Mouse (Mus musculus): ENCODE results near the gene Psma6. TPM values are rescaled to one million over a fixed set of nuclear protein-coding genes. Genes with fewer than 3 reads are reported as not detected.
A peak's percentile ranks its signal among the peaks of the same experiment; 100 is the strongest.
"Not testable (repeated sequence)": the region's sequence is repeated elsewhere in the genome, so short reads cannot be mapped to it uniquely, and the experiment has no call there.

The Psma6 gene
- 100 to 1,000 TPM; 140 to 142 TPM for total RNA-seq (2021)
- long read RNA-seq, transcript Psma6-201 (7 exons, 1,042 nt), result major isoform, 72 of 76 reads
- long read RNA-seq, partial matches to known transcripts, result 2 of 76 reads
- long read RNA-seq, other reads (novel, unspliced or antisense), result 2 of 76 reads

- DNase-seq (ENCODE audit: low spot score in 2 of 2), result no peak
Observed at GRCm38 (mm10) chr12:55384023-55384749, at the start of gene Psma6. Psma6 (plus strand) TSS chr12:55384222.

DNA sequence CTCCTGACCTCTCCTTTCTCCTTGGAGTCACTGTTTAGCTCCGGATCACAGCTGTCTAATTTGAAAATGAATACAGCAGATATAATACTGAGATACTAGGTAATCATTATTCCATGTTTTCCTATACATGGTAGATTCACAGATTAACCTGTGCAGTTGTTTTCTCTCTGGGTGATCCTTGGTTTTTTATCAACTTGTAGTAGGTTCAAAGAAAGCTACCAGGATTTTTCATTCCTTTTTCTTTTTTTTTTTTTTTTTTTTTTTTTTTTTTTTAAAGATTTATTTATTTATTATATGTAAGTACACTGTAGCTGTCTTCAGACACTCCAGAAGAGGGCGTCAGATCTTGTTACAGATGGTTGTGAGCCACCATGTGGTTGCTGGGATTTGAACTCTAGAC lies 45.5 kb upstream of the Psma6 start:
- not testable (repeated sequence) for DNase-seq (ENCODE audit: low spot score in 2 of 2)

- DNase-seq (ENCODE audit: low spot score in 2 of 2), result not testable (repeated sequence)
Observed at GRCm38 (mm10) chr12:55343045-55343444, 41.0 kb upstream of the Psma6 start.

- DNase-seq (ENCODE audit: low spot score in 2 of 2), result peak in 1 of 2 experiments; percentile 6
Observed at GRCm38 (mm10) chr12:55343998-55344397, 40.0 kb upstream of the Psma6 start.

- peak in 1 of 2 experiments; percentile 12 for DNase-seq (ENCODE audit: low spot score in 2 of 2)
Observed at GRCm38 (mm10) chr12:55344583-55344982, 39.4 kb upstream of the Psma6 start.

DNA sequence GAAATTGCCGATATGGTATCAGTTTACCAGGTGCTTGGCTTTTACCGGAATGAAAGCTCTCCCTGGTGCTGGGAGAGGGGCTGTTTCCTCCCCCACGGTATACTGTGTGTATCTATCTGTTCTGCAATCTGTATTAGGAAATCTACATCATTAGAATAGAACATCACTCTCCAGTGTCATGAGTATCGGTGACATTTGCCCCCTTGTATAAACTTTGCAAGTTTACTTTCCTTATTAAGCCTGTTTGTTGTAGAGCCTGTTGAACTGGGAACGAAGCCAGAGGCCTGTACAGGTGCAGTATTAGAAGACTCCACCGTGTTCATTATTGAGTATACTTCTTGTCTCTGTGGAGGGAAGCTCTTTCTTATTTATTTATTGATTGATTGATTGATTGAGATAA lies 30.6 kb upstream of the Psma6 start:
- no peak for DNase-seq (ENCODE audit: low spot score in 2 of 2)

DNA sequence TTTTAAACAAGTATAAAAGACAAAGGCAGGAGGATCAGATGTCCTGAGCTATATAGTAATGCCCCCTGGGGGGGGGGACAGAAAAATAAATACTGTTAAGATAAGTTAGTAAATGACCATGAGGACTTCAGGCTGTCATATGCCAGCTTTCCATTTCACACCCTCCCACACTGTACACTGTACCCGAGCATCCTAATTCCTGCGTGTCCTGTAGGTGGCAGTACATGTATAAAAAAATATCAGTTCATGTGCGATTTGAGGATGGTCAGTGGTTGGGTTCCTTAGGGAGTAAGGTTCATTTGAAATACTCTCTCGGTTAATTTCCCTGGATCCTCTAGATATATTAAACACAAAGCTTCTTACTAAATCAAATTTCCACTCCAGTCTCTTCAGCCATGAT lies 29.1 kb upstream of the Psma6 start:
- peak in 1 of 2 experiments; percentile 53 for DNase-seq (ENCODE audit: low spot score in 2 of 2)

DNA sequence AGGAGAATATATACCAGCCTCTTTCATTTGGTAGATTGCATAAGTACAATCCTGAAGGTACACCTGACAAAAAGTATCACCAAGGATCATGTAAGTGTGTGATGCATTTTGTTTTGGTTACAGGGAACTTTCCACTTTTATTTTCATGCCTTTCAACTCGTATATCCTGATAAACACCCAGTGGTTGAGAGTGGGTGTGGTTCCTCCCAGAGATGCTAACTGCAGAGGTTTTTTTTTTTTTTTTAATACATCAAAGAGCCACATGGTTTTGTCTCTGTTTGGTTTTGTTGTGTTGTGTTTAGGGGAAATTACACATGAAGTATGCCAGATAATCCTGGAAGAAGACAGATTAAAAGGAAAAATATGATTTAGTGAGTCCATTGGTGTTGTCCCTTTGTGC lies 26.7 kb upstream of the Psma6 start:
- DNase-seq (ENCODE audit: low spot score in 2 of 2), result no peak

DNA sequence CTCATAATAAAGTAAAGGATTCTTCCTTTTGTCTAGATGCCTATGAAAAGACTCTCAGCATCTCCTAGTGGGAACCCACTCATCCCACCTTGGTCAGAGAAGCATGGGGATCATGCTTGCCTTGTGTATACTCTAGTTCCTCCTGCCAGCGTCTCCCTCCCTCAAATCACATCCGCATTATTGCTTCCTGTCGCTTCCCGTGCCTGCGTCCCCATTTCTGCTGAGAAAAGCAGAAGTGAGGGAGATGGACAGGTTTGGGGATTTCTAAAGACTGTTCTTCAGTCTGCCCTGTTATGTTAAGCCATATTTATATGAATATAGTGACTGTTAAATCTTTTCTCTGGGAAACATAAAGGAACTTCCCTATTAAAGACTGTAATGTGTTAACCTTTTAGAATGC lies 23.1 kb upstream of the Psma6 start:
- no peak for DNase-seq (ENCODE audit: low spot score in 2 of 2)

- DNase-seq (ENCODE audit: low spot score in 2 of 2), result no peak
Observed at GRCm38 (mm10) chr12:55365083-55365482, 18.9 kb upstream of the Psma6 start.

DNA sequence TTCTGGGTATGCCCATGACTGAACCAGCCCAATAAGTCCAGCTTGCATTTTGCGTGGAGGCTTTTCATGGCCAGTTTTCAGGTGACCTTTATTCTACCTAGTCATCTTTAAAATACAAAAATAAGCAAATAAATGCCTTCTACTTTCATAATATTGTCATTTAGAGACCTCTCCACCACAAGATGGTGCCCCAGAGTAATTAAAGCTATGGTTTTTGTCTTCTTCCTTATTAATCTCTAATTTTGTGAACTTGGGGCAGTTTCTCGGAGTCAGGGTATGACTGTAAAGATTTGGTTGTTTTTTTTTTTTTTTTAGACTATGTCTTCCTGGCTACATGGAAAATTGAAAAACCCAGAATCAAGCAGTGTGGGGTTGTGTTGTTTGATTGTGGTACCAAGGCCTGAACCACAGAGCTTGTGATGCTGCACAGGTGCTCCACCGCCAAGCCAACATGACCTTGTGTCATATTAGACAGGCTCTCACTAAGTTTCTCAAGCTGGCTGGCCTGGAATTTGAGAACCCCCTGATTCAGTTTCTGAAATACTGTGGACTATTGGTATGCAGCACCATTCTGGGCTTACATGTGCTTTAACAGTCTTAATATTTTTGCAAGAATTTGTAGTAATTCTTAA lies 11.5 kb upstream of the Psma6 start:
- no peak for DNase-seq (ENCODE audit: low spot score in 2 of 2)

DNA sequence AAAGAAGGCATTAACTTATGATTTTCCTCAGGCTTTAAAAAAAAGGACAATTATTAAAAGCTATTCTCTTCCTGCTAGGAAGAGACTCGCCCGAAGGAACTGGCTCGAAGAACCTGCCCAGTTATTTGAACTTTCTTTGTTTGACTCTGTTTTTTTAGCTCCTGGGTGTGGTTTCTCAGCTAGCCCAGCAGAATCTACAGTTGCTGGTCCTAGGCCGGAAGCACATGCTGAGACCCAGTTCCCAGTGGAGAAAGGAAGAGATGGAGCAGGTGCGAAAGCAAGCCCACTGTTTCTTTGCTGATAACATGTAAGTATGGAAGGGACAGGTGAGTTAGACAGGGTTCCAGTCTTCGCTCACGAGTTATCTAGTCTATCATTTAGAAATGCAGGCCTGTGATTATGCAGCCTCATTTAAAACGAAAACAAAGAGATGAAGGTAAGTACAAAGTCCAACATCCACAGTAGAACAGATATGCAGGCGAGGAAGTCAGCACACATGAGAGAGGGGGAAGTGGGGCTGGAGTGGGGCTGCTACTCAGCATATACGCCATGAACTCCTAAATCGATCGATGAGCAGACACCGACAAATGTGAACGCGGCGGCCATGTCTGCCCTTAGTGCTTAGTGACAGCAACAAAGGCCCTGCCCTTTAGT lies 6.9 kb upstream of the Psma6 start:
- no peak for DNase-seq (ENCODE audit: low spot score in 2 of 2)

- no peak for DNase-seq (ENCODE audit: low spot score in 2 of 2)
Observed at GRCm38 (mm10) chr12:55377610-55377980, 6.4 kb upstream of the Psma6 start.

DNA sequence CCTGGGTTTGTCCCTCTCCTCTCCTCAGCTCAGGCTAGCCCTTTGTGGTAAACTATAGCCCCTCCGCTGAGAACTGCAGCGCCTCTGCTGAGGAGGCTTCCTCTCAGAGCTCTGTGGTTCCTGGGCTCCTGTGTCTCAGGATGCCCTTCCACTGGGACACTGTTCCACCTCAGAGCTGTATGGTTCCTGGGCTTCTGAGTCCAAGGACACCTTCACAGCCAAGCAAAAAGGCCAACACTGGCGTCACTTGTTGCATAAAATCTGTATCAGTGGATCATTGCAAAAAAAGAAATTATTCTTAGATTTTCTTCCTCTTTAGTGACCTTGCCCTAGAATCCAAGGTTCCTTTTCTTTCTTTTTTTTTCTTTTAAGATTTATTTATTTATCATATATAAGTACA lies 804 bp downstream of the Psma6 start:
- DNase-seq (ENCODE audit: low spot score in 2 of 2), result no peak

DNA sequence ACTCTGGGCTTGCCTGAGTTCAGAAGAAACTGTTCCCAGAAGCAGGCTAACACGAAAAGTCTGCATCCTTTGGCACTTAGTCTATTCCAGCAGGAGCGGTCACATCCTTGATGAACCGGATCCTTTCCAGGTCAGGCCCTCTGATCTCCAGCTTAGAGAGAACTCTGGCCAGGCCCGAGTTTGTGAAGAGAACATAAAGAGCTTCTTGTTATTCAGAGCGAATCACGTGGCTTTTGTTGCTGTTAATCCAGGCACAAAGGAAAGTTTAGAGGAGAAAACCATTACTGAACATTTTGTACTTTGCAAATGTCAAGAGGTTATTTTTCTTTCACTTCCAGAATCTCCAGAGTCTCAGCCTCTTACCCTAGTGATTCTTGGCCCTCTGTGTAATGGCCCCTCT lies 1.9 kb downstream of the Psma6 start:
- peak in 1 of 2 experiments; percentile 52 for DNase-seq (ENCODE audit: low spot score in 2 of 2)

DNA sequence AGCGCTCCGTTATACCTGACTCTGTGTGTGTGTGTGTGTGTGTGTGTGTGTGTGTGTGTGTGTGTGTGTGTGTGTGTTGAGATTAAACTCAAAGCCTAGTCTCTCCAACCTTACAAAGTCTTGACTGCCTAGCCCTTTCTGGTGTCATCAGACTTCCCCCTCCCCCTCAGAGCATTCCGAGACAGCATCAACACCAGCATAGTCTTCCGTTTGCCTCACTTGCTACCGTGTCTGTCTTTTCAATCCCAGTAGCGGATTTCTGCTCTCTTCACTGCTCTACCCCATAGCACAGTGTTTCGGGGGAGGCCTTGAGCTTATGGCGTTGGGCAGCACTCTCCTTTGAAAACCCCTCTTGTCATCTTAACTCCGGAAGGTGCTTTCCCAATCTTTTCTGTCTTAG lies 2.4 kb downstream of the Psma6 start:
- no peak for DNase-seq (ENCODE audit: low spot score in 2 of 2)

DNA sequence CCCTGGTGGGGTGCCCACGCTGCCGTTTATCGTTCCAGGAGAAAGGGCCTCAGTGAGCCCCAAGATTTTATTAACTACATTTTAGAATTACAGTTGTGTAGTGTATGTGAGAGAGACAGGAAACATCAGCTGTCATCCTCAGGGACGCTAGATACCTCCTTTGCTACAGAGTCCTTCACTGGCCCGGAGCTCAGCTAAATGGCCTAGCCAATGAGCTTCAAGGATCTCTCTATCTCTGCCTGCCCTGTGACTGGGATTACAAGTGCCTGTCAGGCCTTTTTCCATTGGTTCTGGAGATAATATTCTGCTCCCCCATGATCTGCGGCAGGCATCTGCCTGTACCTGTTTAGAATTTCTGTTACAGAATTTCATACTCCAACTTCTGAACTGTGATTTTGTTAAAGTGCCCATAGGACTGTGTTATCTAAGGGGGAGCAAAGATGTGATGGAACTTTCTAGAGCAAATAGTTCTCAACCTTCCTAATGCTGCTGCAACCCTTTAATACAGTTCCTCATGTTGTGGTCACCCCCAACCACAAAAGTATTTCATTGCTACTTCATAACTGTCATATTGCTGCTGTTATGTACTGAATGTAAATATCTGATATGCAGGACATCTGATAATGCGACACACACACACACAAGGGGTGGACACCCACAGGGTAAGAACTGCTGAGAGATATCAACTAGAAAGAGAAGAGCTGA lies 3.2 kb downstream of the Psma6 start:
- no peak for DNase-seq (ENCODE audit: low spot score in 2 of 2)

DNA sequence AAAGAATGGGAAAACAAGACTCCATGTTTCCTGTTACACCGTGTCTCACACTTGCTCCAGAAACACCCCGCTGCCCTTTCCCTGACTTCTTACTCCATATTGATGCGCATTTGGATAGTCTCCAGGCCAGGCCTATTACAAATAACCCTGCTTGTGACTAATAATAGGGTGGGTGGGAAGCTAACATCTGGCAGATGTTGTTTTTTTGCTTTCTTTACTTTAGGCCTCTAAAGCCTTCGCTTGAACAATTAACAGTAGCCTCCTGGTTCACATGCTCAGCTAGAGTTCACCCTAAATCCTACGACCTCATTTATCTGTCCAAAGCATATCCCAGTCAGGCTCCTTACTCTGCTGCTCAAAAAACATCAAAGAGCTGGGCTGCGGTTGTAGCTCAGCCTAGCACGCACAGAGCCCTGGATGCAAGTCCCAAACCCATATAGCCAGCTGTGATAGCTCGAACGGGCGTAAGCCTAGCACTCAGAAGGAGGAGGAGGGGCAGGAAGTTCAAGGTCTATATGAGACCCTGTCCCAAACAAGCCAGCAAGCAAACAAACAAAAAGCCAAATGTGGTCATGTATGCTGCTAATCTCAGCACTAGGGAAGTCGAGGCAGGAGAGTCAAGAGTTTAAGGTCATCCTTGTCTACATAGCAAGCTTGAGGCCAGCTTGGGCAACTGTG lies 3.9 kb downstream of the Psma6 start:
- DNase-seq (ENCODE audit: low spot score in 2 of 2), result no peak

DNA sequence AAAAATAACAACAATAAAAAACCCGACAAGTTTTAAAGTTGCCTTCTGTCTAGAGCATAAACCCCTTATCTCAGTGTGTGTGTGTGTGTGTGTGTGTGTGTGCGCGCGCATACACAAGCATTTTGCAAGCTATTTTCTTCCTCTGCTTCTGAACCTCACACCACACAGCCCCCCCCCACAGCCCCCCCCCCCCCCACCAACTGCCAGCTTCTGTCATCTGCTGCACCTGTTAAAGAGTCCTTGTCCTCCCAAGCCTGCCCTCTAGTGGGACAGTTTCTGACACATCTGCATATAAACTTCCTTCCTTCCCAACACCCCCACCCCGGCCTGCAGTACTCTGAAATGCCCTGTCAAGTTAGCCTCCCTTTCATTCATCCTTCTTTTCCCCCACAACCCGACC lies 4.5 kb downstream of the Psma6 start:
- peak in 1 of 2 experiments; percentile 23 for DNase-seq (ENCODE audit: low spot score in 2 of 2)

DNA sequence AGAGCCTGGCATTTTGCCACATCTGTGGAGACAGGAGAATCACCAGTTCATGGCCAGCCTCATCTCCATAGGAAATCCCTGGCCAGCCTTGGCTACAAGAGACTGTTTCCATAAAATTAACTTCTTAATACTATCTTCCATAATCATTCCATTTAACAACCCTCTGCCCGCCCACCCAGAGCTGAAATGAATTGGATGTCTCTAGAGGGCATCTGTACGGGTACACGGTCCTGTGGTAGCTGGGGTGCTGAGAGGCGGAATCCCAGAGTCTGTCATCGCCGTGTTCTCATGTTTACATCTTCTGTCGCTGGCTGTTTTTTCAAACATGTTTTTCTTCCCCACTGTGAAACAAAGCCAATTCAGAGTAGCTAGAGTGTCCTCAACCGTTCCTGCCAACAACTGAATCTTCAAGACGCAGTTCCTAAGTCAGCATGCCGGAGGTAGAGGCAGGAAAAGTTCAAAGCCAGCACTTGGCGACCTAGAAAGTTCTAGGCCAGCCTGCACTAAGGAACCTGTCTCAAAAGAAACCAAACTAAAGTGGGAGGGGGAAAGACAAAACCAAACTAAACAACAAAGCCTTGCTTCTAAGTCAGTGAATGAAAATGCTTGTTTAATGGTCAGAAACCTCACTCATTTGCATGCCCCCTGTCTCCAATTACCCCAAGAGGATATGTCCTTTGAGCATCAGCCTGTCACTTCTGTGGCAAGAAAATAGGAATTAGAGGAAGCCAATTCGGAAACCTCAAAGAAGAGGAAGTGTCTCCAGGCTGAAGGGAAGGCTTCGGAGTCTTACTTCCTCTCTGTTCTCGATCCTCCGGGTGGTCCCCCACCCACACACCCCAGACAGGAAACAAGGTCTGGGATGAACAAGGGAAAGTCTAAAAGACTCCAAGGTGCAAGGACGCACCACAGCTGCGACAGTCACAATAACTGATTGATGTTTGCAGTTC lies 5.4 kb downstream of the Psma6 start:
- no peak for DNase-seq (ENCODE audit: low spot score in 2 of 2)

Measured in layer of hippocampus, adult 18-20 months (tissue).